Mouse (Mus musculus): ENCODE data around the gene Zfp747. TPM values are rescaled to one million over a fixed set of nuclear protein-coding genes. Genes with fewer than 3 reads are reported as not detected.

The Zfp747 gene
- polyA plus RNA-seq, 1 experiment, result 5.1 TPM

- Histone ChIP-seq H3K36me3 (ENCODE audit: control insufficient read depth, insufficient read depth) (no peaks in the 10 kb centered on the region), H3K79me3 (ENCODE audit: low read depth) (no peaks in the 10 kb centered on the region), H3ac (ENCODE audit: control insufficient read depth, insufficient read length, low read depth) (no peak overlapping the region), H3K27me3 (ENCODE audit: control insufficient read depth, insufficient read depth, insufficient read length) (no peaks in the 10 kb centered on the region), H3K79me2 (ENCODE audit: control insufficient read depth, insufficient read depth) (no peaks in the 10 kb centered on the region), H3K4me3 (ENCODE audit: insufficient read depth, poor library complexity, severe bottlenecking) (no peak overlapping the region)
- TF ChIP-seq MYOG (IDR thresholded peaks at IDR 0.05; ENCODE audit: control insufficient read depth, extremely low read depth, insufficient read length) (no peak), MAX (IDR thresholded peaks at IDR 0.05) (no peak), MYOD1 (IDR thresholded peaks at IDR 0.05; ENCODE audit: control insufficient read depth, insufficient read length, low read depth) (no peak), USF1 (IDR thresholded peaks at IDR 0.05; ENCODE audit: low read depth) (no peak), CEBPB (IDR thresholded peaks at IDR 0.05; ENCODE audit: low read depth) (no peak), FOSL1 (IDR thresholded peaks at IDR 0.05; ENCODE audit: insufficient read depth, low read length, poor library complexity, severe bottlenecking) (no peak), CTCF (IDR thresholded peaks at IDR 0.05; ENCODE audit: control insufficient read depth, insufficient read depth, insufficient read length) (no peak)
Measured at GRCm38 (mm10) chr7:127351230-127352004, 24.4 kb downstream of the Zfp747 start.

GRCm38 (mm10) chr7:127346676-127347075 lies 29.2 kb downstream of the Zfp747 start:
- no peak for TF ChIP-seq CTCF (IDR thresholded peaks at IDR 0.05; ENCODE audit: control insufficient read depth, insufficient read depth, insufficient read length)
- TF ChIP-seq MAX (IDR thresholded peaks at IDR 0.05), result no peak
- no peak for TF ChIP-seq MYOG (IDR thresholded peaks at IDR 0.05; ENCODE audit: control insufficient read depth, extremely low read depth, insufficient read length)
- no peak for TF ChIP-seq CEBPB (IDR thresholded peaks at IDR 0.05; ENCODE audit: low read depth)
- TF ChIP-seq FOSL1 (IDR thresholded peaks at IDR 0.05; ENCODE audit: insufficient read depth, low read length, poor library complexity, severe bottlenecking), result no peak
- no peak for TF ChIP-seq USF1 (IDR thresholded peaks at IDR 0.05; ENCODE audit: low read depth)
- TF ChIP-seq MYOD1 (IDR thresholded peaks at IDR 0.05; ENCODE audit: control insufficient read depth, insufficient read length, low read depth), result no peak
- Histone ChIP-seq H3K79me2 (ENCODE audit: control insufficient read depth, insufficient read depth) (peaks cover 12% of the 10 kb centered on the region), H3K79me3 (ENCODE audit: low read depth) (peaks cover 8% of the 10 kb centered on the region), H3K4me3 (ENCODE audit: insufficient read depth, poor library complexity, severe bottlenecking) (no peak overlapping the region), H3ac (ENCODE audit: control insufficient read depth, insufficient read length, low read depth) (no peak overlapping the region), H3K27me3 (ENCODE audit: control insufficient read depth, insufficient read depth, insufficient read length) (no peaks in the 10 kb centered on the region), H3K36me3 (ENCODE audit: control insufficient read depth, insufficient read depth) (no peaks in the 10 kb centered on the region)

DNA sequence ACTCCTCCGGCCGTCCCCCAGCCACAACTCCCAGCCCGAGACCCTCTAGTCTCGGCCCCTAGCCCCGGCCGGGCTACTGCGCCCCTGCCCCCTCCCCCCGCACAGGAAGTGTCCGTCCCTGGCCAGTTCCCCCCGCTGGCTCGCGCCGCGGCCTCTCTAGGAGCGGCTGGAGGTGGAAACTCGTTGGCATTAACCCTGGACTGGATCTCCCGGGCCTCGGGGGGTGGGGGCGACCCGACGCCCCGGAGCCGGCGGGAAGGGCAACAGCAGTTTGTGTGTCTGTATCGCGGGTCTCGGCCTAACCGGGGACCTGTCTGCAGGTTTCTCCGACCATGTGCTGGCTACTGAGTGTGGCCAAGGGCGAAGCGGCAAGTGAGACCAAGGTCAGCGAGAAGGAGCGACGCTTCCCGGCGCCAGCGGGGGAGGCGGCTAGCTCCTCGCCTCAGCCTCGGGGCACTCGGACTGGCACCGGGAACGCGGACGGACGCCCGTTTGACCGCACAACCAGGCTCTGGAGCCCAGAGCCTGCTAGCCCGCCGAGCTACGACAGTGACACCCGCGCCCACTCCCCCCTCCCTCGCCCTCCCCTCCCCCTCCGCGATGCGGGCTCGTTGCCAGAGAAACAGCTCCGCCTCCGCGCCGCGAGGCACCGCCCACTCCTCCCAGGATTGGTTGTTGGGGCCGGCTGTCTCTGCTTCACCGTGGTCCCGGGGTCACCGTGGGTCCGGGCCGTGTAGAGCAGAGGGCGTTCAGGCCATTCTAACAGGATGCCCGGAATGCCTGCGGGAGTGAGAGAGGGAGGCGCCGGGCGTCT lies 30.1 kb downstream of the Zfp747 start, which contains the start of gene Zfp768:
TSS of gene Zfp768 (minus strand) at position 78 of the 814 bp plus-strand sequence.
- Histone ChIP-seq H3K27me3 (ENCODE audit: control insufficient read depth, insufficient read depth, insufficient read length) (no peaks in the 10 kb centered on the region), H3ac (ENCODE audit: control insufficient read depth, insufficient read length, low read depth) (peak within 1 kb of the TSS; percentile 89), H3K4me3 (ENCODE audit: insufficient read depth, poor library complexity, severe bottlenecking) (peak within 1 kb of the TSS; percentile 59), H3K79me2 (ENCODE audit: control insufficient read depth, insufficient read depth) (peaks cover 12% of the 10 kb centered on the region), H3K79me3 (ENCODE audit: low read depth) (peaks cover 8% of the 10 kb centered on the region), H3K36me3 (ENCODE audit: control insufficient read depth, insufficient read depth) (no peaks in the 10 kb centered on the region)
- TF ChIP-seq CEBPB (IDR thresholded peaks at IDR 0.05; ENCODE audit: low read depth) (no peak), MAX (IDR thresholded peaks at IDR 0.05) (peak; percentile 25)

DNA sequence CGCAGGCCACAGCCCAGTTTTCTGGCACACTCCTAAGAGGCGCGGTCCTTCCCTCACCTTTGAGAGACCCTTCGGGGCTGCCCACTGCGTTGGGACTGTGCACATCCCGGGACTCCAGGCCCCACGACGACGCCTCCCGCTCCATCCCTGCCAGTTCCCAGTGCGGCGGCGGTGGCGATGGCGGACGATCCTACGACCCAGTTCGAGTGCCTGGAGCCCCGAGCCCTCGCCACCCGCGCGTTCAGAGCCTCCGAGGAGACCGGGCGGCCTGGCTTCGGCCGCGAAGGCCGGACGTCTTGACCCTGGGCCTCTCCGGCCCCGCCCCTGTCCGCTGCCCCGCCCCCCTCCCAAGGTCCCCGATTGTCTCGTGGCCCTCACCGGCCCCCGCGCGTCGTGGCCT lies 30.8 kb downstream of the Zfp747 start:
- peak overlapping the region; percentile 89 for H3ac ChIP-seq (ENCODE audit: control insufficient read depth, insufficient read length, low read depth)
- no peak for TF ChIP-seq USF1 (IDR thresholded peaks at IDR 0.05; ENCODE audit: low read depth)
- TF ChIP-seq MYOD1 (IDR thresholded peaks at IDR 0.05; ENCODE audit: control insufficient read depth, insufficient read length, low read depth), result no peak
- no peak for TF ChIP-seq MYOG (IDR thresholded peaks at IDR 0.05; ENCODE audit: control insufficient read depth, extremely low read depth, insufficient read length)
- TF ChIP-seq FOSL1 (IDR thresholded peaks at IDR 0.05; ENCODE audit: insufficient read depth, low read length, poor library complexity, severe bottlenecking), result no peak
- TF ChIP-seq MAX (IDR thresholded peaks at IDR 0.05), result no peak
- no peak for TF ChIP-seq CEBPB (IDR thresholded peaks at IDR 0.05; ENCODE audit: low read depth)
- no peak for TF ChIP-seq CTCF (IDR thresholded peaks at IDR 0.05; ENCODE audit: control insufficient read depth, insufficient read depth, insufficient read length)

GRCm38 (mm10) chr7:127344371-127344770 lies 31.5 kb downstream of the Zfp747 start:
- Histone ChIP-seq H3K79me2 (ENCODE audit: control insufficient read depth, insufficient read depth) (peaks cover 12% of the 10 kb centered on the region), H3K4me3 (ENCODE audit: insufficient read depth, poor library complexity, severe bottlenecking) (peak overlapping the region; percentile 59), H3K27me3 (ENCODE audit: control insufficient read depth, insufficient read depth, insufficient read length) (no peaks in the 10 kb centered on the region), H3K36me3 (ENCODE audit: control insufficient read depth, insufficient read depth) (no peaks in the 10 kb centered on the region), H3K79me3 (ENCODE audit: low read depth) (peaks cover 8% of the 10 kb centered on the region), H3ac (ENCODE audit: control insufficient read depth, insufficient read length, low read depth) (no peak overlapping the region)
- no peak for TF ChIP-seq MYOD1 (IDR thresholded peaks at IDR 0.05; ENCODE audit: control insufficient read depth, insufficient read length, low read depth)
- no peak for TF ChIP-seq USF1 (IDR thresholded peaks at IDR 0.05; ENCODE audit: low read depth)

More for the DNA sequence above, 30.8 kb downstream of the Zfp747 start:
- Histone ChIP-seq H3K36me3 (ENCODE audit: control insufficient read depth, insufficient read depth) (no peaks in the 10 kb centered on the region), H3K4me3 (ENCODE audit: insufficient read depth, poor library complexity, severe bottlenecking) (peak overlapping the region; percentile 59), H3K79me3 (ENCODE audit: low read depth) (peaks cover 8% of the 10 kb centered on the region), H3K27me3 (ENCODE audit: control insufficient read depth, insufficient read depth, insufficient read length) (no peaks in the 10 kb centered on the region), H3K79me2 (ENCODE audit: control insufficient read depth, insufficient read depth) (peaks cover 12% of the 10 kb centered on the region)

All from C2C12 (cell line).